ENCODE assay signal across 8 mouse cellular contexts in genomic region chr9:65578801-65579249, GRCm38 (mm10). TPM values are rescaled to one million over a fixed set of nuclear protein-coding genes. Genes with fewer than 3 reads are reported as not detected.
DNase-seq lines count a peak whose midpoint lies in the region; ATAC-seq and TF ChIP-seq lines count a peak whose summit lies in the region.

No protein-coding gene starts in this region.

- no peaks in the 10 kb centered on the region for H3K27me3 ChIP-seq in heart, adult 2 months (ENCODE audit: control insufficient read depth, insufficient read depth, low read length)
- H3K27me3 ChIP-seq in lung, embryonic 16.5 days (ENCODE audit: control insufficient read depth, insufficient read depth, low read depth, low read length): no peaks in the 10 kb centered on the region
- H3K27me3 ChIP-seq in small intestine, adult 2 months (ENCODE audit: control insufficient read depth, insufficient read depth, low read length): no peaks in the 10 kb centered on the region

- TF ChIP-seq EP300 in heart, adult 2 months (IDR thresholded peaks at IDR 0.05; ENCODE audit: insufficient read depth, low read depth, low read length): 0 out of 2 replicates have a peak, but pooled peaks have one; percentile 23

- peaks cover 25% of the 10 kb centered on the region for H3K4me1 ChIP-seq in heart, adult 2 months (ENCODE audit: control insufficient read depth, insufficient read depth, low read length)
- peaks cover 36% of the 10 kb centered on the region for H3K4me1 ChIP-seq in lung, embryonic 16.5 days (replicated peaks; ENCODE audit: control insufficient read depth, insufficient read depth, low read length)
- H3K4me1 ChIP-seq in small intestine, adult 2 months (ENCODE audit: control insufficient read depth, insufficient read depth, insufficient read length, low read length): peaks cover 10% of the 10 kb centered on the region; the same call in 1 of the 2 replicates

- H3K9me3 ChIP-seq in lung, embryonic 16.5 days (ENCODE audit: control insufficient read depth, low read length): no peaks in the 10 kb centered on the region

- no peaks in the 10 kb centered on the region for H3K79me2 ChIP-seq in heart, adult 2 months (replicated peaks; ENCODE audit: control insufficient read depth, insufficient read depth, low read length)

- peak overlapping the region; percentile 92 for H3K27ac ChIP-seq in heart, adult 2 months
- H3K27ac ChIP-seq in lung, embryonic 16.5 days (ENCODE audit: low read length): peak overlapping the region; percentile 73
- peak overlapping the region; percentile 60 for H3K27ac ChIP-seq in small intestine, adult 2 months (ENCODE audit: insufficient read depth, low read depth, low read length)

- peak; percentile 58; the same call in 1 of the 2 replicates for TF ChIP-seq POLR2A in heart, adult 2 months (IDR thresholded peaks at IDR 0.05; ENCODE audit: insufficient read depth, low read depth, low read length)
- no peak for TF ChIP-seq POLR2A in small intestine, adult 2 months (IDR thresholded peaks at IDR 0.05; ENCODE audit: low read depth, low read length)

- H3K36me3 ChIP-seq in heart, adult 2 months (ENCODE audit: control insufficient read depth, insufficient read depth, low read length): no peaks in the 10 kb centered on the region; the same call in 1 of the 2 replicates
- H3K36me3 ChIP-seq in lung, embryonic 16.5 days (ENCODE audit: control insufficient read depth, insufficient read depth, low read length): no peaks in the 10 kb centered on the region
- no peaks in the 10 kb centered on the region for H3K36me3 ChIP-seq in small intestine, adult 2 months (ENCODE audit: control insufficient read depth, insufficient read depth, low read length)

- peak overlapping the region; percentile 90 for H3K4me3 ChIP-seq in heart, adult 2 months
- H3K4me3 ChIP-seq in lung, embryonic 16.5 days (ENCODE audit: low read length): peak overlapping the region; percentile 61
- peak overlapping the region; percentile 92 for H3K4me3 ChIP-seq in small intestine, adult 2 months (ENCODE audit: low read depth, low read length)

- WGBS in heart, adult 2 months: 25% methylated on average over 9 of the region's 9 CpGs
- 26% methylated on average over 9 of the region's 9 CpGs for WGBS in lung, embryonic 16.5 days
- WGBS in small intestine, adult 2 months: 59% methylated on average over 9 of the region's 9 CpGs

- TF ChIP-seq CTCF in heart, adult 2 months (IDR thresholded peaks at IDR 0.05): no peak
- no peak for TF ChIP-seq CTCF in small intestine, adult 2 months (IDR thresholded peaks at IDR 0.05; ENCODE audit: extremely low read depth, insufficient read length, insufficient replicate concordance, low read depth, low read length)

- DNase-seq in spleen, adult 12 weeks (ENCODE audit: low spot score): peak; percentile 46
- no peak for DNase-seq in spleen, postnatal 14 days (ENCODE audit: low spot score in 2 of 2)
- DNase-seq in heart, adult 2 months: peak; percentile 61 to 76
- DNase-seq in kidney, adult 18-20 months: peak; percentile 42
- DNase-seq in layer of hippocampus, adult 8-10 months (ENCODE audit: low spot score in 2 of 2): no peak
- DNase-seq in cerebellum, adult 18-20 months: no peak

- H3K9ac ChIP-seq in heart, adult 2 months (ENCODE audit: low read depth, low read length): peak overlapping the region; percentile 77
- H3K9ac ChIP-seq in lung, embryonic 16.5 days (ENCODE audit: low read length): peak overlapping the region; percentile 67

- peak overlapping the region; percentile 59 for H3K4me2 ChIP-seq in lung, embryonic 16.5 days (ENCODE audit: low read depth, low read length)

- no peak for ATAC-seq in lung, embryonic 16.5 days (ENCODE audit: low read depth)

- intact Hi-C loops in heart, adult 2 months (cut with DNase I): loop anchor here (2.0 kb wide), 1 partner anchor 28 kb away; no protein-coding TSS in a partner anchor

RNA-seq across cellular contexts. Expression of gene Plekho2, which starts 1.0 kb away (rescaled TPM):
- 10 to 100 TPM in 1 of 2 experiments, 1 to 10 TPM in 1; 9.9 to 11.1 TPM for total RNA-seq in heart, adult 2 months (2021)
- polyA plus RNA-seq in heart, adult 2 months (2012; rRNA removed): 16.5 and 18.8 TPM in 2 replicates
- 23.6 and 24.4 TPM in 2 replicates for polyA plus RNA-seq in lung, embryonic 16.5 days (2015; fragmentation: Nextera tagmentation; extraction: Ambion mirVana)
- 6.3 and 9.7 TPM in 2 replicates for polyA plus RNA-seq in small intestine, adult 2 months (2012; rRNA removed)
- total RNA-seq in layer of hippocampus, adult 8-10 months (2022): 10 to 100 TPM; 13.4 to 21.0 (median 14.2) TPM

RNA-seq across cellular contexts. Expression of gene Pif1, which starts 8.1 kb away (rescaled TPM):
- total RNA-seq in heart, adult 2 months (2021): not detected
- polyA plus RNA-seq in heart, adult 2 months (2012; rRNA removed): 0.18 and 0.23 TPM in 2 replicates
- 16.1 and 17.0 TPM in 2 replicates for polyA plus RNA-seq in lung, embryonic 16.5 days (2015; fragmentation: Nextera tagmentation; extraction: Ambion mirVana)
- 3.8 and 5.0 TPM in 2 replicates for polyA plus RNA-seq in small intestine, adult 2 months (2012; rRNA removed)
- total RNA-seq in layer of hippocampus, adult 8-10 months (2022): under 1 TPM; 0.09 to 0.24 (median 0.16) TPM

RNA-seq across cellular contexts. Expression of gene Rbpms2, which starts 50.6 kb away (rescaled TPM):
- total RNA-seq in heart, adult 2 months (2021): 10 to 100 TPM; 29.4 to 32.5 TPM
- 102 and 105 TPM in 2 replicates for polyA plus RNA-seq in heart, adult 2 months (2012; rRNA removed)
- polyA plus RNA-seq in lung, embryonic 16.5 days (2015; fragmentation: Nextera tagmentation; extraction: Ambion mirVana): 10.8 and 14.1 TPM in 2 replicates
- 18.4 and 22.5 TPM in 2 replicates for polyA plus RNA-seq in small intestine, adult 2 months (2012; rRNA removed)
- 1 to 10 TPM; 3.7 to 5.4 (median 4.6) TPM for total RNA-seq in layer of hippocampus, adult 8-10 months (2022)

RNA-seq across cellular contexts. Expression of gene Ankdd1a, which starts 58.8 kb away (rescaled TPM):
- total RNA-seq in heart, adult 2 months (2021): not detected
- not detected in 2 replicates for polyA plus RNA-seq in heart, adult 2 months (2012; rRNA removed)
- polyA plus RNA-seq in lung, embryonic 16.5 days (2015; fragmentation: Nextera tagmentation; extraction: Ambion mirVana): not detected in 2 replicates
- not detected in 2 replicates for polyA plus RNA-seq in small intestine, adult 2 months (2012; rRNA removed)
- 1 to 10 TPM; 2.2 to 3.4 (median 2.8) TPM for total RNA-seq in layer of hippocampus, adult 8-10 months (2022)

Comparison
In these comparisons a context has a peak if more than half of its experiments do, and no peak if none do; other contexts are left out.
1. DNase-seq: peak in spleen, adult 12 weeks (single experiment), heart, adult 2 months (2 of 2) and kidney, adult 18-20 months (single experiment); none in spleen, postnatal 14 days (0 of 2), layer of hippocampus, adult 8-10 months (0 of 2) and cerebellum, adult 18-20 months (0 of 2).
2. Peak in every context shown above with its lines, with median percentiles within 50 percentile points of each other: H3K27ac ChIP-seq and H3K4me3 ChIP-seq.